Comparison of ENCODE assay signal across 28 mouse cellular contexts in genomic region chr13:31728862-31729261, GRCm38 (mm10).
"Had no signal": no experiment of that assay in that cellular context is flagged by ENCODE, and none has a peak within 500 bp of the region (broad histone marks: within the 10 kb centered on the region; RNA-seq: fewer than 3 reads in every experiment).

No protein-coding gene starts in this region.

- DNase-seq: gastrocnemius, adult 2 months; gastrocnemius, postnatal 10 days; gastrocnemius, postnatal 25 days; heart, adult 18-20 months; heart, postnatal 10 days; heart, postnatal 4 days; kidney, adult 18-20 months; kidney, adult 8-10 months; kidney, postnatal 14 days; kidney, postnatal 36 days; layer of hippocampus, adult 9-11 months; layer of hippocampus, postnatal 36 days; left cerebral cortex, postnatal 4 days had no signal

- H3K27ac ChIP-seq: gastrocnemius, adult 2 months; heart, embryonic 10.5 days; hindbrain, embryonic 10.5 days; hindbrain, embryonic 12.5 days; hindbrain, embryonic 14.5 days; intestine, embryonic 15.5 days; kidney, embryonic 15.5 days; kidney, postnatal 0 days; limb, embryonic 13.5 days; limb, embryonic 15.5 days; liver, embryonic 12.5 days; liver, embryonic 14.5 days had no signal

- H3K4me1 ChIP-seq: heart, embryonic 10.5 days; heart, embryonic 12.5 days; hindbrain, embryonic 10.5 days; hindbrain, embryonic 12.5 days; intestine, embryonic 15.5 days; kidney, embryonic 15.5 days; limb, embryonic 15.5 days; liver, embryonic 12.5 days had no signal

- ATAC-seq: hindbrain, embryonic 16.5 days; inflammation-experienced regulatory T-cells, adult 6 months; intestine, embryonic 15.5 days; intestine, postnatal 0 days; liver, embryonic 12.5 days had no signal

- H3K27me3 ChIP-seq: heart, embryonic 12.5 days; hindbrain, embryonic 12.5 days; intestine, embryonic 15.5 days; kidney, embryonic 15.5 days; limb, embryonic 13.5 days; limb, embryonic 15.5 days; liver, embryonic 12.5 days had no signal

- H3K4me3 ChIP-seq: gastrocnemius, adult 2 months; heart, embryonic 10.5 days; heart, embryonic 12.5 days; hindbrain, embryonic 10.5 days; hindbrain, embryonic 12.5 days; intestine, embryonic 15.5 days; kidney, embryonic 15.5 days; limb, embryonic 13.5 days; limb, embryonic 15.5 days; liver, embryonic 12.5 days had no signal

- H3K36me3 ChIP-seq: heart, embryonic 10.5 days; heart, embryonic 12.5 days; hindbrain, embryonic 10.5 days; hindbrain, embryonic 12.5 days; intestine, embryonic 15.5 days; kidney, embryonic 15.5 days; limb, embryonic 13.5 days; limb, embryonic 15.5 days; liver, embryonic 12.5 days had no signal

- H3K9me3 ChIP-seq: heart, embryonic 10.5 days; heart, embryonic 12.5 days; hindbrain, embryonic 10.5 days; hindbrain, embryonic 12.5 days; intestine, embryonic 15.5 days; kidney, embryonic 15.5 days; limb, embryonic 13.5 days; limb, embryonic 15.5 days; liver, embryonic 12.5 days had no signal

- H3K4me2 ChIP-seq: heart, embryonic 12.5 days; hindbrain, embryonic 12.5 days; hindbrain, embryonic 14.5 days; intestine, embryonic 15.5 days; kidney, embryonic 15.5 days; limb, embryonic 13.5 days; limb, embryonic 15.5 days; liver, embryonic 12.5 days had no signal

- H3K9ac ChIP-seq: heart, embryonic 12.5 days; hindbrain, embryonic 12.5 days; hindbrain, embryonic 14.5 days; intestine, embryonic 15.5 days; kidney, embryonic 15.5 days; limb, embryonic 13.5 days; limb, embryonic 15.5 days; liver, embryonic 12.5 days; liver, embryonic 14.5 days had no signal
